In genomic region chr15:7137607-7138006, GRCm38 (mm10) we compare ENCODE assay signal across 13 mouse cellular contexts. TPM values are rescaled to one million over a fixed set of nuclear protein-coding genes. Genes with fewer than 3 reads are reported as not detected.
DNase-seq lines count a peak whose midpoint lies in the region; ATAC-seq and TF ChIP-seq lines count a peak whose summit lies in the region.
"Had no signal": no experiment of that assay in that cellular context is flagged by ENCODE, and none has a peak within 500 bp of the region (broad histone marks: within the 10 kb centered on the region; RNA-seq: fewer than 3 reads in every experiment).

No protein-coding gene starts in this region.

- ATAC-seq in liver, embryonic 14.5 days (ENCODE audit: insufficient read depth) = peak; percentile 53
- ATAC-seq in stomach, embryonic 16.5 days (ENCODE audit: insufficient read depth, low FRiP score) = peak; percentile 35; the same call in 1 of the 2 replicates
- no peak for ATAC-seq in forebrain, embryonic 14.5 days
- no peak for ATAC-seq in neural tube, embryonic 15.5 days (ENCODE audit: low FRiP score)

- no peak for TF ChIP-seq CTCF in liver, embryonic 14.5 days (IDR thresholded peaks at IDR 0.05; ENCODE audit: low read depth)

- no peak overlapping the region for H3K4me3 ChIP-seq in liver, embryonic 14.5 days (ENCODE audit: insufficient read depth in 1 of 2, low read depth in 2 of 2, low read length in 2 of 2)
- no peak overlapping the region for H3K4me3 ChIP-seq in stomach, embryonic 16.5 days (replicated peaks; ENCODE audit: low read length)
- no peak overlapping the region for H3K4me3 ChIP-seq in forebrain, embryonic 14.5 days (ENCODE audit: low read depth, low read length)
- H3K4me3 ChIP-seq in neural tube, embryonic 15.5 days (replicated peaks) = no peak overlapping the region
- H3K4me3 ChIP-seq: embryonic facial prominence, embryonic 13.5 days had no signal

- 63% methylated on average over 12 of the region's 12 CpGs for WGBS in liver, embryonic 14.5 days (ENCODE audit: insufficient replicate concordance)
- 50% methylated on average over 12 of the region's 12 CpGs for WGBS in stomach, embryonic 16.5 days
- 91% methylated on average over 12 of the region's 12 CpGs for WGBS in forebrain, embryonic 14.5 days
- 80% methylated on average over 12 of the region's 12 CpGs for WGBS in neural tube, embryonic 15.5 days

- no peaks in the 10 kb centered on the region for H3K36me3 ChIP-seq in liver, embryonic 14.5 days (replicated peaks; ENCODE audit: control insufficient read depth, insufficient read depth, low read depth)
- H3K36me3 ChIP-seq in stomach, embryonic 16.5 days (ENCODE audit: control insufficient read depth, insufficient read depth, low read length) = no peaks in the 10 kb centered on the region
- no peaks in the 10 kb centered on the region for H3K36me3 ChIP-seq in forebrain, embryonic 14.5 days (ENCODE audit: control insufficient read depth, insufficient read depth, low read length)
- H3K36me3 ChIP-seq in neural tube, embryonic 15.5 days = no peaks in the 10 kb centered on the region

- peak; percentile 21 for DNase-seq in ovary, adult 18-20 months (ENCODE audit: low spot score)
- no peak for DNase-seq in ovary, postnatal 10 days (ENCODE audit: low spot score)
- peak; percentile 67 for DNase-seq in kidney, adult 9 months
- no peak for DNase-seq in liver, embryonic 14.5 days (ENCODE audit: low read depth in 3 of 3, low spot score in 3 of 3)
- DNase-seq in forebrain, embryonic 14.5 days (ENCODE audit: low spot score) = no peak
- DNase-seq in MN1 (ENCODE audit: low spot score) = no peak
- DNase-seq: cerebellum, adult 9-10 months; right cerebral cortex, adult 18-20 months had no signal

- no peak overlapping the region for H3K4me2 ChIP-seq in liver, embryonic 14.5 days (ENCODE audit: low read depth)
- H3K4me2 ChIP-seq in stomach, embryonic 16.5 days (ENCODE audit: low read depth, low read length) = peak overlapping the region; percentile 31; the same call in 1 of the 2 replicates
- no peak overlapping the region for H3K4me2 ChIP-seq in forebrain, embryonic 14.5 days (ENCODE audit: low read length)
- H3K4me2 ChIP-seq in neural tube, embryonic 15.5 days = no peak overlapping the region
- H3K4me2 ChIP-seq: embryonic facial prominence, embryonic 13.5 days; heart, embryonic 11.5 days had no signal

- no peaks in the 10 kb centered on the region for H3K27me3 ChIP-seq in liver, embryonic 14.5 days (ENCODE audit: control insufficient read depth, insufficient read depth, low read length)
- H3K27me3 ChIP-seq in stomach, embryonic 16.5 days (ENCODE audit: control insufficient read depth, insufficient read depth, low read length) = no peaks in the 10 kb centered on the region
- no peaks in the 10 kb centered on the region for H3K27me3 ChIP-seq in forebrain, embryonic 14.5 days (replicated peaks; ENCODE audit: control insufficient read depth, insufficient read depth, low read length)
- H3K27me3 ChIP-seq in neural tube, embryonic 15.5 days (replicated peaks) = no peaks in the 10 kb centered on the region

- H3K9ac ChIP-seq in liver, embryonic 14.5 days (replicated peaks) = no peak overlapping the region
- H3K9ac ChIP-seq in stomach, embryonic 16.5 days (ENCODE audit: low read length) = peak overlapping the region; percentile 31; the same call in 1 of the 2 replicates
- H3K9ac ChIP-seq in forebrain, embryonic 14.5 days (ENCODE audit: low read length) = no peak overlapping the region
- no peak overlapping the region for H3K9ac ChIP-seq in neural tube, embryonic 15.5 days (replicated peaks)
- H3K9ac ChIP-seq: embryonic facial prominence, embryonic 13.5 days had no signal

- TF ChIP-seq EP300 in liver, embryonic 14.5 days (IDR thresholded peaks at IDR 0.05; ENCODE audit: low read depth) = no peak

- H3K4me1 ChIP-seq in liver, embryonic 14.5 days (replicated peaks; ENCODE audit: control insufficient read depth in 2 of 2, insufficient read depth in 2 of 2, low read length in 1 of 2) = peaks cover 0 to 7% of the 10 kb centered on the region in 2 experiments; a peak in 1 of 4 replicates
- H3K4me1 ChIP-seq in stomach, embryonic 16.5 days (ENCODE audit: control insufficient read depth, insufficient read depth, low read length) = peaks cover 18% of the 10 kb centered on the region
- no peaks in the 10 kb centered on the region for H3K4me1 ChIP-seq in forebrain, embryonic 14.5 days (ENCODE audit: control insufficient read depth, insufficient read depth, low read length)
- peaks cover 11% of the 10 kb centered on the region; the same call in 1 of the 2 replicates for H3K4me1 ChIP-seq in neural tube, embryonic 15.5 days

- no peak overlapping the region for H3K27ac ChIP-seq in liver, embryonic 14.5 days
- H3K27ac ChIP-seq in stomach, embryonic 16.5 days (ENCODE audit: low read length) = no peak overlapping the region
- no peak overlapping the region for H3K27ac ChIP-seq in forebrain, embryonic 14.5 days (ENCODE audit: low read depth, low read length)
- no peak overlapping the region for H3K27ac ChIP-seq in neural tube, embryonic 15.5 days (replicated peaks)
- H3K27ac ChIP-seq: embryonic facial prominence, embryonic 13.5 days; hindbrain, postnatal 0 days had no signal

- no peaks in the 10 kb centered on the region for H3K9me3 ChIP-seq in liver, embryonic 14.5 days (ENCODE audit: control insufficient read depth, low read length)
- H3K9me3 ChIP-seq in stomach, embryonic 16.5 days (replicated peaks; ENCODE audit: control insufficient read depth, low read length) = no peaks in the 10 kb centered on the region
- H3K9me3 ChIP-seq in forebrain, embryonic 14.5 days (replicated peaks; ENCODE audit: control insufficient read depth, low read length) = no peaks in the 10 kb centered on the region
- H3K9me3 ChIP-seq in neural tube, embryonic 15.5 days (replicated peaks) = no peaks in the 10 kb centered on the region
- H3K9me3 ChIP-seq: embryonic facial prominence, embryonic 13.5 days had no signal

RNA-seq across cellular contexts. Expression of gene Lifr, which starts 47.2 kb away (rescaled TPM):
- 5.8 and 8.1 TPM in 2 replicates for polyA plus RNA-seq in liver, embryonic 14.5 days (2012; rRNA removed)
- 22.3 and 24.1 TPM in 2 replicates for polyA plus RNA-seq in liver, embryonic 14.5 days (2014; fragmentation: Nextera tagmentation; extraction: Ambion mirVana)
- 16.9 and 20.4 TPM in 2 replicates for polyA plus RNA-seq in stomach, embryonic 16.5 days (2015; fragmentation: Nextera tagmentation; extraction: Ambion mirVana)
- polyA plus RNA-seq in forebrain, embryonic 14.5 days (2014; fragmentation: Nextera tagmentation; extraction: Ambion mirVana) = 8.5 and 10.7 TPM in 2 replicates
- 18.8 and 22.1 TPM in 2 replicates for polyA plus RNA-seq in neural tube, embryonic 15.5 days (2015; fragmentation: Nextera tagmentation; extraction: Ambion mirVana)

Comparison
In these comparisons a context has a peak if more than half of its experiments do, and no peak if none do; other contexts are left out.
1. DNase-seq: peak in ovary, adult 18-20 months (single experiment) and kidney, adult 9 months (single experiment); none in ovary, postnatal 10 days (single experiment), liver, embryonic 14.5 days (0 of 3), forebrain, embryonic 14.5 days (single experiment) and MN1 (single experiment).
2. ATAC-seq: peak in liver, embryonic 14.5 days (single experiment) and stomach, embryonic 16.5 days (single experiment); none in forebrain, embryonic 14.5 days (single experiment) and neural tube, embryonic 15.5 days (single experiment).